Mouse (Mus musculus): ENCODE measurements around the gene Hoxc8.

The Hoxc8 gene

DNA sequence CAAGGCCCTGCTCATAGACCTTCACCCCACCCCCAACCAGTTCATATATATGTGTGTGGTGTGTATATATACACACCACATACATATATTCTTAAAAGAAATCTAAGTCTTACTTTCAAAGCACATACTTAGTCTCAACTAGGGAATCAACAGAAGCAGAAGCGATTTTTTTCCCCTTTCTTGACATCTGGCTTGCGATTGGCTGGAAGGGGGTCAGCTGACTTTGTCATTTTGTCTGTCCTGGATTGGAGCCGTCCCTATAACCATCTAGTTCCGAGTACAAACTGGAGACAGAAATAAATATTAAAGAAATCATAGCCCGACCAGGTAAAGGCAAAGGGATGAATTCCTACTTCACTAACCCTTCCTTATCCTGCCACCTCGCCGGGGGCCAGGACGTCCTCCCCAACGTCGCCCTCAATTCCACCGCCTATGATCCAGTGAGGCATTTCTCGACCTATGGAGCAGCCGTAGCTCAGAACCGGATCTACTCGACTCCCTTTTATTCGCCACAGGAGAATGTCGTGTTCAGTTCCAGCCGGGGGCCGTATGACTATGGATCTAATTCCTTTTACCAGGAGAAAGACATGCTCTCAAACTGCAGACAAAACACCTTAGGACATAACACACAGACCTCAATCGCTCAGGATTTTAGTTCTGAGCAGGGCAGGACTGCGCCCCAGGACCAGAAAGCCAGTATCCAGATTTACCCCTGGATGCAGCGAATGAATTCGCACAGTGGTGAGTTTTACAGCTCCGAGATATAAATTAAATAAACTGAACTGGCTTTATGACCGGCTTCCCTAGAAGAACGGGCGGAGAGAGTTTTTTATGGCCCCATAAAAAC, 19.1 kb downstream of the Hoxc8 start:
- DNase-seq (ENCODE audit: low spot score) = no peak

DNA sequence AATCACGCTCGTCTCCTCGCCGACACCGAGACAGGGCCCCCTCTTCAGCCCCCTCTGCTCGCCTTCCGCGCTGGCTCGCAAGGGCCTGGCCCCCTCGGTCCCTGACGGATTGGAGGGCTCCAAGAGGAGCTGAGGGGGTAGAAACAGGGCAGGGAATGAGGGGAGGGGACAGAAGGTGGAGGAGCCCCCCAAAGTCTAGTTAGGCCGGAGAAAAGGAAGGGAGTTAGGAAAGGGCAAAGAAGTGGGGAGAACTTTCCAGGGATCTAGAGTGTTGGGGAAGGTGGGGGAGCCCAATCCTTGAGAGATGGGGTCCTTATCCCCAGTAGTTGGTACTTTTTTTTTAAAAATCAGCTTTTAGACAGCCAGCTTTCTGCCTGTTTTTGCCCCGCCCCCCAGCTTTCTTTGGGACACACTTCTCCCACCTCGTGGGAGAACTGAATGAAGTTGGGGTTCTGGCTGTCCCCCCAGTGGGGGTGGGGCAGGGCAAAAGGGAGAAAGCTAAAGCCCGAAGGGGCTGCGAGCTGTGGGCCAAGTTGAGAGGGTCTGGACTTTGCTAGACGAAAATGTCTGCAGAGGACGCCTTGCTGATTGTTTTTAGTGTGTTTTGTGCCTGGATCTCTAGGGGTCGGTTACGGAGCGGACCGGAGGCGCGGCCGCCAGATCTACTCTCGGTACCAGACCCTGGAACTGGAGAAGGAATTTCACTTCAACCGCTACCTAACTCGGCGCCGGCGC, 19.9 kb downstream of the Hoxc8 start:
- DNase-seq (ENCODE audit: low spot score) = no peak

- DNase-seq (ENCODE audit: low spot score) = no peak
Observed at GRCm38 (mm10) chr15:103010847-103011555, 20.6 kb downstream of the Hoxc8 start.

DNA sequence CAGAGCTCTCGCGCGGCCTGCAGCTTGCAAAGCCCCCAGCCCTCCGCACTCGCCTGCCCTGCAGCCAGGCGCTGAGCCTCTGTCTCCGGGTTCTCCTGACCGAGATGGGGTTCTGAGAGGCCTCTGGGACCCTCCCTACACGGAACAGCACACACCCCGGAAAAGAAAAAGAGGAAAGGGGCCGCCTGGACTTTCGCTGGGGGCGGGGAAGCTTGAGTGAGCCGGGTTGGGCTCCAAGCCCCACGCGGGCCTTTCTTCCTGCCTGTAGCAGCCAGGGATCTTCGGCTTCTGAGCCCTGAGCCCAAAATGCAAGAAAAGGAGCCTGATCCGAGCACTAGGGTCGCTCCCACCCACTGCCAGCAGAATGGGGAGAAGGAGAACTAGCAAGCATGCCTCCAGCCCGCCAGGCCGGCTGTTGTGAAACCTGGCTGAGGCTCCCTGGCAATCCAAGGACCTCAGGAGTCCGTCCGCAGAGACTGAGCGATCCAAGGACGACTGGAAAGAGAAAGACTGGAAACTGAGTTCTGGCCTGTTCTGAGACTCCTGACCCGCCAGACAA, 21.6 kb downstream of the Hoxc8 start:
- no peak for DNase-seq (ENCODE audit: low spot score)

DNA sequence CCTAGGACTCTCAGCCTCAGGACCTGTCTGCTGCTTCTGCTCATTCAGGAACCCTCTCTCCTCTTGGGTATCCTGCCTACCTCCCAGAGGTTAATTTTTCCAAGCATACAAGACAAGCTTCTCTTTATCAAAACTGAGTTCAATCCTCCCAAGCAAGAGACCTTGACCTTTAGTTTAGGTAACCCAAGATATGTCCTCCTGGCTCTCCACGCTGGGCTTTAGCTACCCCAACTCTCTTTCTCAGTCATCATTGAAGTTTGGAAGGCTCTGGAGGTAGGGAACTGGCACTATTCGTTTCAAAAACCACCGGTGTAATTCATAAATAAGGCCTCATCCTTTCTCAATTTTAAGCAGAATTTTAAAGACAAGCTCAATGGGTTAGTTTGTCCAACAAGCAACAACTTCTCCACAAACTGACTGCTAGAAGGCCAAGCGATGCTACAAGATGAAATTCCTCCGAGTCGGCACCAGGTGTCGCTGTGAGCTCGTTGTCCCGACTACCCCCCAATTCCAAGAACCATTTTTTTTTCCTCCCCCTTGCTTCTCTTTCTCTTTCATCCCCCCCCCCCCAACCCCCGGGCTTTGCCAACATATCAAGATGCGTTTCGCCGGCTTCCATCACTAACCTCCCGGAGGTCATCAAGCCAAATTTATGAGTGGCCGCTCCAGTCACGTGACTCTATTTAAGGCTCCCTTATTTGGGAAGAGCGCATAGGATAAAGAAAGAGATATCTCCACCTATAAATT, 23.0 kb downstream of the Hoxc8 start:
- DNase-seq (ENCODE audit: low spot score) = no peak

- DNase-seq (ENCODE audit: low spot score) = no peak
Observed at GRCm38 (mm10) chr15:103014166-103015008, 24.0 kb downstream of the Hoxc8 start.

- DNase-seq (ENCODE audit: low spot score) = no peak
Observed at GRCm38 (mm10) chr15:103015009-103015399, 24.6 kb downstream of the Hoxc8 start.

- no peak for DNase-seq (ENCODE audit: low spot score)
Observed at GRCm38 (mm10) chr15:103015406-103016166, 25.2 kb downstream of the Hoxc8 start.

GRCm38 (mm10) chr15:103018636-103019035, 28.2 kb downstream of the Hoxc8 start, which contains the start of gene Hoxc4:
TSS of gene Hoxc4 (plus strand) at chr15:103018934.
- DNase-seq (ENCODE audit: low spot score) = no peak

DNA sequence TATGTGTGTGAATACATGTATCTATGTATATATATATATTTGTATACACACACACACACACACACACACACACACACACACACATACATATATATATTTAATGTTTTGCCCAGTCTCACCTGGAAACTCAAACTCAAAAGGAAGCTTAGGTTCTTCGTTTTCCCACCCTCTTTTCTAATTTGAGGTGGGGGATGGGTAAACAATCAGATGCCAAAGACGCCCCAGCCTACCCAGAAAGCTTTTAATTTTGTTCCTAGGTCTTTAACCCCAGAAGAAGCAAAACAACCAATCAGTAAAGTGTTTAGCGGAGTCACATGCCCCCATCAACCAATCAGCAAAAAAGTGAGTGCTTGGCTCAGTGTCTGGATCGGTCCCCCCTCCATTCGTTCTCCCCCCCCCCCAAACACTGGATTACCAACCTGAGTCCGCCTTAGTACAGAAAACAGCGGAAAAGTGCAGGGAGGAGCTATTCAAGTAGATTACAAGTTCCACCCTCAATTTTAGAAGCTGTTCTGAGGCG, 30.6 kb downstream of the Hoxc8 start:
- no peak for DNase-seq (ENCODE audit: low spot score)

DNA sequence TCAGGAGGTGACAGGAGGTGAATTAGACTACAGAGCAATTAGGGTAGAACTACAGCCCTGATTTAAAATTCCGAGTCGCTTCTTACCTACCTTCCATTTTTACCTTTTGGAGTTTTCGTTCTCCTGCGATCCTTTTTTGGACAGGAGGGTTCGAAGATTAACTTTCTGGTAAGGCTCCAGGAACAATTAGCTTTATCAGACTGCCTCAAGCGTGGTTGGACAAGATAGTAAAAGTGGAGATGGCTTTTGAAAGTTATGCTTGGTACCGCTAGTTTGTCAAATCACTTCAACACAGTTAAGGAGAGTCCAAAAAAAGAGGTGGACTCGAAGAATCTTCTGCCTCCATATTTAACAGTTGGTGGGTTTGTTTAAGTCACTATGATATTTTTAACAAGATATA, 31.1 kb downstream of the Hoxc8 start:
- no peak for DNase-seq (ENCODE audit: low spot score)

DNA sequence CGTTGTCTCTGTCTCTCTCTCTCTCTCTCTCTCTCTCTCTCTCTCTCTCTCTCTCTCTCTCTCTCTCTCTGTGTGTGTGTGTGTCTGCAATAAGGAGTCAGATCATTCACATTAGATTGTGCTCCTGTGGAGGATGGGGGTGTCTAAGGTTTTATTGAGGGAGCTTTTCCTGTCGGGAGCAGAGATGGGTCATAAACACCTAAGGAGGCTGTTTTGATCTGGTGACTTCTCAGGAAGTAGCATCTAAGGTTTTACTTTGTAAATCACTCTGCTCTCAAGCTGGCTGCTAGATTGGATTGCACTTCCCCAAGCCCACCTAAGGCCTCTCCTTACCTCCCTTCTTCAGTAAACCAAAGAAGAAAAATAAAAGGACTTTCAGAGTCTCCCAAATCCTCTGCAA, 33.7 kb downstream of the Hoxc8 start:
- DNase-seq (ENCODE audit: low spot score) = no peak

GRCm38 (mm10) chr15:103027266-103028235, 37.1 kb downstream of the Hoxc8 start:
- no peak for DNase-seq (ENCODE audit: low spot score)

DNA sequence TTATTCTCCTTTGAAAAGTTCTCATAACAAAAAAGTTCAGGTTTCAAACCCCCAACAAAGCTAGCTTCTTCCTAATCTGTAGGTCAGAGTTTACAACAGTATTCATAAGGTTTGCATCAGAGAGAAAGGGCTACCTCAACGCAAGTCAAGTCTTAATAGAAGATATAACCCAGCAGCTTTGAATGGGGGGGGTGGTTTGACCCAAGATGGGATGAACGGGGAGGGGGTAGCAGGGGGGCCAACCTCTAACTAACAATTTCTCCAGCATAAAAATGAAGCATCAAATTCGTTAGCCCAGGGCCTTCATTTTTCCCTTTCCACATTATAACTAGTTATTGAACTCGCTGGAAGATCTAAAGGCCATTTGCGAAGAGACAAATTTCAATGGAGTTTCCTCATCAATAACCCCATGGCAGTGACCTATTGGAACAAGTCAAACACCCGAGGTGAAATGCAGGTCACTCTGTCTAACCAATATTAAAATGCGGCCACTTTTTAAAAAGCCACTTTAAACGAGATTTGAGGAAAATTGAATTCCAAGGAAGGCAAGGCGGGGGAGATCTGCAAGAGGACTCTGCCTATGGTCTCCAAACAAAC, 38.6 kb downstream of the Hoxc8 start:
- no peak for DNase-seq (ENCODE audit: low spot score)

GRCm38 (mm10) chr15:103030142-103030541, 39.7 kb downstream of the Hoxc8 start:
- no peak for DNase-seq (ENCODE audit: low spot score)

DNA sequence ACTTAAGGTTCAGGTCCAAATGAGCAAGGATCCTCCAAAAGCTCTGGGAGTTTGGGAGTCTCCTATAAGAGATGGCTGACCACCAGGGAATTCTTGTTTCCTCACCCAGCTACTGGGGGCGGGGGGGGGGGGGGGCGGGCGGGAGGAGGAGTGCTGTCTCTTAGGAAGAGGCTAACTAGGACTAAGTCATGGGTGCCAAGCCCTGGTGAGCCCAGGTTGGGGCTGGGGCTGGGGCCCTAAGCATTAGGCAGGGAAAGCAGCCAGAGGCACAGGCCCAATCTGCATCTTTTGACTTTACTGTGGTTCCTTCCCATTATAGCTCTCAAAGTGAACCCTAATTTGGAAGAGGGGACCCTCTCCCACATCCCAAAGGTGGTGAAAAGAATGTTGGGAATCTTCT, 41.8 kb downstream of the Hoxc8 start:
- no peak for DNase-seq (ENCODE audit: low spot score)

DNA sequence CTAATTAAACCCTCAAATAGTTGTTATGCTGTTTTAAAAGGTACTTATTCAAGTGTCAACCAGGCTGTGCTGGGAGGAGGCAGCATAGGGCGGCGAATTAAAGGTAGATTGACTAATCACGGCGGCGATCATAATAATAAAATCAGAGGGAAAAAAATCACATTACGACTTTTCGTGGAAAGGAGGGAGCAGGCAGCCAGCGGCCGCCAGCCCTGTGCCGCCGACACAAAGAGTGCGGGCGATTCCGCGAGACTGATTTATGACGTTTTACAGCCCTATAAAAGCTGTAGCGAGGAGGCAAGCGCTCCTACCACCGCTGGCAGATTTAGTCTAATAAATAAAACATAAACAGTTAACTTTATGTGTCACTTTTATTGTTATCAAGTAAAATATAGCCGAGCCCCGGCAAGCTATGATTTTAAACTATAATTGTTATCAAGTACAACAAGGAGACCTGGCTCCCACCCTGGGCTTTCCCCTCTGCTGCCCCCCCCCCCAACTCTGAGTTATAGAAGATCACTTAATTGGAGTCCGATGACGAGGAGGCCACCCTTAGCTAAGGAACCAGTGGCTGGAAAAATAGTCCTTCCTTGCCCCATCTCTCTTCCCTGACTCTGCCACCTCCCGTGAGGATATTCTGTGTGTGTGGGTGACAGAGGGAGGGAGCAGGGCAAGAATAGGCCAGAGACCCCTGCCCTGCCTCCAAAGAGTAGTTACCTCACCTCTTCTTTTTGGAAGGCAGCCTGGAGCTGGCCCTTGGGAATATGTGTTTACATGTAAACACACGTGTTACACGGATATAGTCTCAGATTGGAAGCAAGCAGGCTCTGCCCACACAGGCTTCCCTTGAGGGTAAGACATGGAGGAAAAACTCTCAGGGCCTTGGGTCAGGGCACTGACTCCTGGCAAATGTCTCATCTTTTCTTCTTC, 42.5 kb downstream of the Hoxc8 start:
- no peak for DNase-seq (ENCODE audit: low spot score)

Measured in urinary bladder, postnatal 10 days (tissue).